Mouse (Mus musculus): ENCODE results near the gene Nr3c2. TPM values are rescaled to one million over a fixed set of nuclear protein-coding genes. Genes with fewer than 3 reads are reported as not detected.
A peak's percentile ranks its signal among the peaks of the same experiment; 100 is the strongest.

Gene Nr3c2
- polyA plus RNA-seq, 1 experiment from 2014 or later, result 2.9 TPM

- ATAC-seq (replicated peaks; ENCODE audit: low FRiP score, low TSS enrichment, low read depth), result no peak
Measured at GRCm38 (mm10) chr8:77262216-77263009, 363.2 kb downstream of the Nr3c2 start.

GRCm38 (mm10) chr8:77267941-77268405 lies 368.7 kb downstream of the Nr3c2 start:
- H3K4me2 ChIP-seq (ENCODE audit: low read length), result no peak overlapping the region
- H3K9ac ChIP-seq (ENCODE audit: low read length), result no peak overlapping the region
- no peaks in the 10 kb centered on the region for H3K27me3 ChIP-seq (replicated peaks; ENCODE audit: control insufficient read depth, insufficient read depth, low read length)
- H3K9me3 ChIP-seq (ENCODE audit: control insufficient read depth, low read length), result 0 out of 2 replicates have a peak, but pooled peaks cover 3% of the 10 kb centered on the region
- peaks cover 5% of the 10 kb centered on the region for H3K4me1 ChIP-seq (replicated peaks; ENCODE audit: control insufficient read depth, insufficient read depth, low read length)
- no peak for DNase-seq (ENCODE audit: low spot score)
- no peak overlapping the region for H3K27ac ChIP-seq (ENCODE audit: low read depth)
- H3K4me3 ChIP-seq (ENCODE audit: low read depth, low read length), result no peak overlapping the region
- ATAC-seq (replicated peaks; ENCODE audit: low FRiP score, low TSS enrichment, low read depth), result no peak
- 0 out of 2 replicates have a peak, but pooled peaks cover 6% of the 10 kb centered on the region for H3K36me3 ChIP-seq (ENCODE audit: control insufficient read depth, insufficient read depth, low read length)
- 27% methylated on average over 1 of the region's 1 CpGs for WGBS

More at GRCm38 (mm10) chr8:77262216-77263009, 363.2 kb downstream of the Nr3c2 start:
- peaks cover 15% of the 10 kb centered on the region for H3K36me3 ChIP-seq (ENCODE audit: control insufficient read depth, insufficient read depth, low read length)
- H3K27ac ChIP-seq (ENCODE audit: low read depth), result no peak overlapping the region
- no peak overlapping the region for H3K4me3 ChIP-seq (ENCODE audit: low read depth, low read length)
- H3K4me1 ChIP-seq (replicated peaks; ENCODE audit: control insufficient read depth, insufficient read depth, low read length), result peaks cover 14% of the 10 kb centered on the region
- no peaks in the 10 kb centered on the region for H3K9me3 ChIP-seq (ENCODE audit: control insufficient read depth, low read length)
- 53% methylated on average over 12 of the region's 12 CpGs for WGBS
- no peak overlapping the region for H3K9ac ChIP-seq (ENCODE audit: low read length)
- no peak overlapping the region for H3K4me2 ChIP-seq (ENCODE audit: low read length)
- no peaks in the 10 kb centered on the region for H3K27me3 ChIP-seq (replicated peaks; ENCODE audit: control insufficient read depth, insufficient read depth, low read length)
- DNase-seq (ENCODE audit: low spot score), result no peak

GRCm38 (mm10) chr8:77272136-77272535 lies 372.9 kb downstream of the Nr3c2 start:
- H3K9ac ChIP-seq (ENCODE audit: low read length), result no peak overlapping the region
- 0 out of 2 replicates have a peak, but pooled peaks cover 3% of the 10 kb centered on the region for H3K9me3 ChIP-seq (ENCODE audit: control insufficient read depth, low read length)
- H3K4me3 ChIP-seq (ENCODE audit: low read depth, low read length), result no peak overlapping the region
- H3K27me3 ChIP-seq (replicated peaks; ENCODE audit: control insufficient read depth, insufficient read depth, low read length), result no peaks in the 10 kb centered on the region
- WGBS, result 91% methylated on average over 6 of the region's 6 CpGs
- ATAC-seq (replicated peaks; ENCODE audit: low FRiP score, low TSS enrichment, low read depth) (no peak), DNase-seq (ENCODE audit: low spot score) (no peak)
- H3K36me3 ChIP-seq (ENCODE audit: control insufficient read depth, insufficient read depth, low read length), result peaks cover 18% of the 10 kb centered on the region
- H3K4me2 ChIP-seq (ENCODE audit: low read length), result no peak overlapping the region
- H3K27ac ChIP-seq (ENCODE audit: low read depth), result no peak overlapping the region
- H3K4me1 ChIP-seq (replicated peaks; ENCODE audit: control insufficient read depth, insufficient read depth, low read length), result no peaks in the 10 kb centered on the region

GRCm38 (mm10) chr8:77275571-77275970 lies 376.3 kb downstream of the Nr3c2 start:
- H3K4me2 ChIP-seq (ENCODE audit: low read length), result no peak overlapping the region
- ATAC-seq (replicated peaks; ENCODE audit: low FRiP score, low TSS enrichment, low read depth), result no peak
- H3K27ac ChIP-seq (ENCODE audit: low read depth), result no peak overlapping the region
- H3K4me1 ChIP-seq (replicated peaks; ENCODE audit: control insufficient read depth, insufficient read depth, low read length), result no peaks in the 10 kb centered on the region
- no peak for DNase-seq (ENCODE audit: low spot score)
- H3K36me3 ChIP-seq (ENCODE audit: control insufficient read depth, insufficient read depth, low read length), result peaks cover 16% of the 10 kb centered on the region
- H3K9me3 ChIP-seq (ENCODE audit: control insufficient read depth, low read length), result no peaks in the 10 kb centered on the region
- 83% methylated on average over 5 of the region's 5 CpGs for WGBS
- no peak overlapping the region for H3K4me3 ChIP-seq (ENCODE audit: low read depth, low read length)
- H3K9ac ChIP-seq (ENCODE audit: low read length), result no peak overlapping the region
- H3K27me3 ChIP-seq (replicated peaks; ENCODE audit: control insufficient read depth, insufficient read depth, low read length), result no peaks in the 10 kb centered on the region

- WGBS, result 74% methylated on average over 10 of the region's 10 CpGs
- no peak overlapping the region for H3K4me2 ChIP-seq (ENCODE audit: low read length)
- no peak overlapping the region for H3K9ac ChIP-seq (ENCODE audit: low read length)
- peaks cover 12% of the 10 kb centered on the region for H3K36me3 ChIP-seq (ENCODE audit: control insufficient read depth, insufficient read depth, low read length)
- H3K27me3 ChIP-seq (replicated peaks; ENCODE audit: control insufficient read depth, insufficient read depth, low read length), result no peaks in the 10 kb centered on the region
- H3K9me3 ChIP-seq (ENCODE audit: control insufficient read depth, low read length), result no peaks in the 10 kb centered on the region
- H3K27ac ChIP-seq (ENCODE audit: low read depth), result no peak overlapping the region
- H3K4me1 ChIP-seq (replicated peaks; ENCODE audit: control insufficient read depth, insufficient read depth, low read length), result no peaks in the 10 kb centered on the region
- H3K4me3 ChIP-seq (ENCODE audit: low read depth, low read length), result no peak overlapping the region
- ATAC-seq (replicated peaks; ENCODE audit: low FRiP score, low TSS enrichment, low read depth) (no peak), DNase-seq (ENCODE audit: low spot score) (no peak)
Measured at GRCm38 (mm10) chr8:77276827-77277226, 377.6 kb downstream of the Nr3c2 start.

- ATAC-seq (replicated peaks; ENCODE audit: low FRiP score, low TSS enrichment, low read depth) (no peak), DNase-seq (ENCODE audit: low spot score) (no peak)
- no peak overlapping the region for H3K4me3 ChIP-seq (ENCODE audit: low read depth, low read length)
- WGBS, result 94% methylated on average over 4 of the region's 4 CpGs
- H3K27me3 ChIP-seq (replicated peaks; ENCODE audit: control insufficient read depth, insufficient read depth, low read length), result no peaks in the 10 kb centered on the region
- H3K4me1 ChIP-seq (replicated peaks; ENCODE audit: control insufficient read depth, insufficient read depth, low read length), result no peaks in the 10 kb centered on the region
- H3K9ac ChIP-seq (ENCODE audit: low read length), result no peak overlapping the region
- H3K4me2 ChIP-seq (ENCODE audit: low read length), result no peak overlapping the region
- H3K9me3 ChIP-seq (ENCODE audit: control insufficient read depth, low read length), result no peaks in the 10 kb centered on the region
- H3K36me3 ChIP-seq (ENCODE audit: control insufficient read depth, insufficient read depth, low read length), result peaks cover 12% of the 10 kb centered on the region
- H3K27ac ChIP-seq (ENCODE audit: low read depth), result no peak overlapping the region
Measured at GRCm38 (mm10) chr8:77278246-77278645, 379.0 kb downstream of the Nr3c2 start.

- Histone ChIP-seq H3K9me3 (ENCODE audit: control insufficient read depth, low read length) (no peaks in the 10 kb centered on the region), H3K27ac (ENCODE audit: low read depth) (no peak overlapping the region), H3K4me1 (replicated peaks; ENCODE audit: control insufficient read depth, insufficient read depth, low read length) (no peaks in the 10 kb centered on the region), H3K27me3 (replicated peaks; ENCODE audit: control insufficient read depth, insufficient read depth, low read length) (no peaks in the 10 kb centered on the region), H3K4me2 (ENCODE audit: low read length) (no peak overlapping the region), H3K9ac (ENCODE audit: low read length) (no peak overlapping the region), H3K4me3 (ENCODE audit: low read depth, low read length) (no peak overlapping the region), H3K36me3 (ENCODE audit: control insufficient read depth, insufficient read depth, low read length) (peaks cover 12% of the 10 kb centered on the region)
- no peak for ATAC-seq (replicated peaks; ENCODE audit: low FRiP score, low TSS enrichment, low read depth)
- no peak for DNase-seq (ENCODE audit: low spot score)
- WGBS, result 49% methylated on average over 3 of the region's 3 CpGs
Measured at GRCm38 (mm10) chr8:77279977-77280376, 380.7 kb downstream of the Nr3c2 start.

- Histone ChIP-seq H3K27me3 (replicated peaks; ENCODE audit: control insufficient read depth, insufficient read depth, low read length) (no peaks in the 10 kb centered on the region), H3K36me3 (ENCODE audit: control insufficient read depth, insufficient read depth, low read length) (no peaks in the 10 kb centered on the region), H3K4me1 (replicated peaks; ENCODE audit: control insufficient read depth, insufficient read depth, low read length) (no peaks in the 10 kb centered on the region), H3K9ac (ENCODE audit: low read length) (no peak overlapping the region), H3K4me3 (ENCODE audit: low read depth, low read length) (no peak overlapping the region), H3K27ac (ENCODE audit: low read depth) (no peak overlapping the region), H3K9me3 (ENCODE audit: control insufficient read depth, low read length) (no peaks in the 10 kb centered on the region), H3K4me2 (ENCODE audit: low read length) (no peak overlapping the region)
- WGBS, result 83% methylated on average over 7 of the region's 7 CpGs
- DNase-seq (ENCODE audit: low spot score), result peak; percentile 29
- no peak for ATAC-seq (replicated peaks; ENCODE audit: low FRiP score, low TSS enrichment, low read depth)
Measured at GRCm38 (mm10) chr8:77282605-77283236, 383.5 kb downstream of the Nr3c2 start.
